Mouse (Mus musculus) E14TG2a.4 (cell line): Measurements from ENCODE around the gene Adam30.

Source experiments
- CTCF ChIP-seq: conservative IDR thresholded peaks from 2 replicates; pipeline ENCODE4 v1.5.1; 2014; ENCODE audit warnings: low read length
- POU5F1 ChIP-seq: IDR thresholded peaks from 2 replicates; pipeline ENCODE4 v1.6.1; 2014; ENCODE audit warnings: low read length, borderline replicate concordance

- TF ChIP-seq CTCF (no peak), POU5F1 (no peak)
Observed at GRCm38 (mm10) chr3:98209161-98209560, 48.7 kb downstream of the Adam30 start.
